Mouse (Mus musculus) heart, postnatal 0 days (tissue): Measurements from ENCODE around the gene Atp6v1g1.

ENCODE experiments used
- CTCF ChIP-seq: IDR thresholded peaks from 2 replicates; pipeline ENCODE4 v1.5.1; 2016; ENCODE audit warnings: antibody characterized with exemption, control low read depth, low read depth
- EP300 ChIP-seq: IDR thresholded peaks from 2 replicates; pipeline ENCODE4 v1.6.1; 2016; ENCODE audit warnings: antibody characterized with exemption, low read depth

- TF ChIP-seq CTCF, result no peak
- TF ChIP-seq EP300, result no peak
Measured at GRCm38 (mm10) chr4:63496312-63496711, 48.3 kb upstream of the Atp6v1g1 start.
